Mouse (Mus musculus): ENCODE data around the gene Spata45.

GRCm38 (mm10) chr1:191073001-191073400 is 36.6 kb downstream of the Spata45 start:
- TF ChIP-seq CTCF (IDR thresholded peaks at IDR 0.05; ENCODE audit: low read depth, low read length): no peak
- TF ChIP-seq POLR2A (IDR thresholded peaks at IDR 0.05; ENCODE audit: borderline replicate concordance, low read depth, low read length): no peak

All from bone marrow macrophage, adult 2 months (primary cell).